Comparison of ENCODE assay signal across 8 mouse cellular contexts in the genomic region with DNA sequence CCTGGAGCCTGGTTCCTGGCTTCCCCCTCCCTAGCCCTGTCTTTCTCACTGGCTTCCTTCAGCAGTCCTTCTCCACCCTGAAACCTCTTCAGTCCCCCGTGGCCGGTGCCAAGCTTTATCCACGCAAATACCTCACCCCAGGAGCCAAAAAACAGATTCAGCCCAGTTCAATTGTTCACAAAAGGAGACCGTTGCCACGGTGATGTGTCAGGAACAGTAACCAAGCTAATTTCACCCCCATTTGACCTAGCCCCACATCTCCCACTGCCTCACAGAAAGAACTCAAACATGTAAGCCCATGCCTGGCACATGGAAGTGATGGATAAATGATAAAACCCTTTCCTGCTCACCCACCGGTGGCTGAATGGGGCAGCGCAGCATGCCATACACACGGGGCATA. TPM values are rescaled to one million over a fixed set of nuclear protein-coding genes. Genes with fewer than 3 reads are reported as not detected.
DNase-seq lines count a peak whose midpoint lies in the region; ATAC-seq and TF ChIP-seq lines count a peak whose summit lies in the region.

No protein-coding gene starts in this region.

- peak overlapping the region; percentile 73 for H3K9ac ChIP-seq in heart, embryonic 11.5 days (ENCODE audit: low read depth, low read length)
- H3K9ac ChIP-seq in intestine, postnatal 0 days (ENCODE audit: low read depth, low read length): peak overlapping the region; percentile 35; the same call in 1 of the 2 replicates

- no peak for DNase-seq in heart, adult 8-10 months (ENCODE audit: low spot score)
- no peak for DNase-seq in thymus, adult 2 months
- no peak for DNase-seq in thymus, postnatal 0 days (ENCODE audit: low spot score)
- DNase-seq in retina, embryonic 14.5 days (ENCODE audit: low spot score): peak; percentile 42
- no peak for DNase-seq in frontal cortex, postnatal 14 days (ENCODE audit: low spot score in 2 of 2)
- no peak for DNase-seq in ovary, adult 18-20 months (ENCODE audit: low spot score)

- peak overlapping the region; percentile 48 for H3K4me3 ChIP-seq in heart, embryonic 11.5 days (ENCODE audit: low read depth, low read length)
- peak overlapping the region; percentile 71 for H3K4me3 ChIP-seq in thymus, adult 2 months (ENCODE audit: control insufficient read depth, insufficient read depth, low read length)
- H3K4me3 ChIP-seq in intestine, postnatal 0 days (ENCODE audit: low read depth, low read length): peak overlapping the region; percentile 46

- H3K27me3 ChIP-seq in heart, embryonic 11.5 days (ENCODE audit: control insufficient read depth, insufficient read depth, low read length): peaks cover 22% of the 10 kb centered on the region
- no peaks in the 10 kb centered on the region for H3K27me3 ChIP-seq in thymus, adult 2 months (ENCODE audit: control insufficient read depth, insufficient read depth, low read length)
- peaks cover 32% of the 10 kb centered on the region for H3K27me3 ChIP-seq in intestine, postnatal 0 days (replicated peaks; ENCODE audit: control insufficient read depth, insufficient read depth, low read length)

- 30% methylated on average over 8 of the region's 8 CpGs for WGBS in heart, embryonic 11.5 days (ENCODE audit: insufficient replicate concordance)
- 51% methylated on average over 8 of the region's 8 CpGs for WGBS in thymus, adult 2 months
- WGBS in intestine, postnatal 0 days: 31% methylated on average over 8 of the region's 8 CpGs

- ATAC-seq in heart, embryonic 11.5 days (replicated peaks; ENCODE audit: insufficient number of reproducible peaks, low FRiP score, low TSS enrichment): no peak
- no peak for ATAC-seq in intestine, postnatal 0 days

- H3K36me3 ChIP-seq in heart, embryonic 11.5 days (ENCODE audit: control insufficient read depth, insufficient read depth, low read length): no peaks in the 10 kb centered on the region
- no peaks in the 10 kb centered on the region; the same call in 1 of the 2 replicates for H3K36me3 ChIP-seq in thymus, adult 2 months (ENCODE audit: control insufficient read depth, insufficient read depth, low read length)
- H3K36me3 ChIP-seq in intestine, postnatal 0 days (ENCODE audit: control insufficient read depth, insufficient read depth): no peaks in the 10 kb centered on the region

- no peak overlapping the region for H3K27ac ChIP-seq in heart, embryonic 11.5 days (ENCODE audit: low read depth, low read length)
- H3K27ac ChIP-seq in thymus, adult 2 months (ENCODE audit: control insufficient read depth, insufficient read depth, low read length): peak overlapping the region; percentile 4; the same call in 1 of the 2 replicates
- H3K27ac ChIP-seq in intestine, postnatal 0 days (ENCODE audit: low read depth, low read length): no peak overlapping the region; the same call in 1 of the 2 replicates

- no peaks in the 10 kb centered on the region for H3K9me3 ChIP-seq in heart, embryonic 11.5 days (replicated peaks; ENCODE audit: control insufficient read depth, low read length)
- H3K9me3 ChIP-seq in intestine, postnatal 0 days (ENCODE audit: control insufficient read depth): no peaks in the 10 kb centered on the region

- no peak for TF ChIP-seq CTCF in thymus, adult 2 months (IDR thresholded peaks at IDR 0.05; ENCODE audit: borderline replicate concordance, control insufficient read depth, extremely low read depth, insufficient read depth, low read length, poor library complexity)
- TF ChIP-seq CTCF in intestine, postnatal 0 days (IDR thresholded peaks at IDR 0.05; ENCODE audit: low read depth): no peak

- peaks cover 26% of the 10 kb centered on the region for H3K4me1 ChIP-seq in heart, embryonic 11.5 days (ENCODE audit: control insufficient read depth, insufficient read depth, low read length)
- peaks cover 71% of the 10 kb centered on the region for H3K4me1 ChIP-seq in thymus, adult 2 months (replicated peaks; ENCODE audit: control insufficient read depth, insufficient read depth, low read length)
- no peaks in the 10 kb centered on the region; the same call in 1 of the 2 replicates for H3K4me1 ChIP-seq in intestine, postnatal 0 days (replicated peaks; ENCODE audit: control insufficient read depth, insufficient read depth, low read length)

- peak overlapping the region; percentile 84 for H3K4me2 ChIP-seq in heart, embryonic 11.5 days
- peak overlapping the region; percentile 70 for H3K4me2 ChIP-seq in intestine, postnatal 0 days (replicated peaks; ENCODE audit: low read depth)

- no peak for TF ChIP-seq POLR2A in thymus, adult 2 months (IDR thresholded peaks at IDR 0.05; ENCODE audit: control insufficient read depth, extremely low read depth, insufficient read depth, low read length, poor library complexity)

RNA-seq across cellular contexts. Expression of a gene that starts 1.6 kb away (rescaled TPM):
- polyA plus RNA-seq in heart, embryonic 11.5 days (2014; fragmentation: Nextera tagmentation; extraction: Ambion mirVana): 8.3 and 8.5 TPM in 2 replicates
- total RNA-seq in heart, adult 8-10 months (2022): 10 to 100 TPM; 20.5 to 27.4 (median 23.8) TPM
- 276 and 278 TPM in 2 replicates for polyA plus RNA-seq in thymus, adult 2 months (2012; rRNA removed)
- 61.7 and 72.6 TPM in 2 replicates for polyA plus RNA-seq in thymus, postnatal 0 days (2015; fragmentation: Nextera tagmentation; extraction: Ambion mirVana)
- polyA plus RNA-seq in intestine, postnatal 0 days (2015; fragmentation: Nextera tagmentation; extraction: Ambion mirVana): 2.7 and 3.5 TPM in 2 replicates

RNA-seq across cellular contexts. Expression of a gene that starts 12.1 kb away (rescaled TPM):
- polyA plus RNA-seq in heart, embryonic 11.5 days (2014; fragmentation: Nextera tagmentation; extraction: Ambion mirVana): 45.1 and 51.1 TPM in 2 replicates
- total RNA-seq in heart, adult 8-10 months (2022): 10 to 100 TPM; 63.6 to 76.6 (median 67.9) TPM
- 62.1 and 62.8 TPM in 2 replicates for polyA plus RNA-seq in thymus, adult 2 months (2012; rRNA removed)
- polyA plus RNA-seq in thymus, postnatal 0 days (2015; fragmentation: Nextera tagmentation; extraction: Ambion mirVana): 44.5 and 48.3 TPM in 2 replicates
- polyA plus RNA-seq in intestine, postnatal 0 days (2015; fragmentation: Nextera tagmentation; extraction: Ambion mirVana): 23.1 and 24.3 TPM in 2 replicates

RNA-seq across cellular contexts. Expression of a gene that starts 35.1 kb away (rescaled TPM):
- polyA plus RNA-seq in heart, embryonic 11.5 days (2014; fragmentation: Nextera tagmentation; extraction: Ambion mirVana): 0.20 TPM in 1 of 2 replicates, not detected in the other
- 1 to 10 TPM; 1.3 to 2.3 (median 1.7) TPM for total RNA-seq in heart, adult 8-10 months (2022)
- polyA plus RNA-seq in thymus, adult 2 months (2012; rRNA removed): 276 and 294 TPM in 2 replicates
- polyA plus RNA-seq in thymus, postnatal 0 days (2015; fragmentation: Nextera tagmentation; extraction: Ambion mirVana): 159 and 186 TPM in 2 replicates
- polyA plus RNA-seq in intestine, postnatal 0 days (2015; fragmentation: Nextera tagmentation; extraction: Ambion mirVana): 0.40 and 0.42 TPM in 2 replicates

Comparison
In these comparisons a context has a peak if more than half of its experiments do, and no peak if none do; other contexts are left out.
1. RNA of a gene that starts 35.1 kb away (polyA plus RNA-seq): 276 to 294 TPM in thymus, adult 2 months and 159 to 186 TPM in thymus, postnatal 0 days; 0.40 to 0.42 TPM in intestine, postnatal 0 days and 0.20 TPM in heart, embryonic 11.5 days; every median in the first group is over 100 times any median in the second.
2. Peak in every context shown above with its lines, with median percentiles within 50 percentile points of each other: H3K4me3 ChIP-seq.